Mouse (Mus musculus) forebrain, embryonic 10.5 days (tissue): ENCODE results near the gene Limd1. TPM values are rescaled to one million over a fixed set of nuclear protein-coding genes. Genes with fewer than 3 reads are reported as not detected.

Source experiments
- DNase-seq: peaks from one replicate; pipeline ENCODE4 v3.0.0-alpha.2; 2017; ENCODE audit warnings: low spot score; ENCODE audit errors: extremely low spot score
- H3K27ac ChIP-seq: fragments of 300-500 bp; sonication (generic); 2 replicates; pipeline ENCODE4 v1.5.1; 2016; ENCODE audit warnings: mild to moderate bottlenecking
- H3K27me3 ChIP-seq: fragments of 300-500 bp; sonication (generic); 2 replicates; pipeline ENCODE4 v1.6.1; 2016; ENCODE audit warnings: mild to moderate bottlenecking; ENCODE audit not compliant: poor library complexity, severe bottlenecking
- H3K36me3 ChIP-seq: fragments of 300-500 bp; sonication (generic); replicated peaks from 2 replicates; pipeline ENCODE4 v1.6.1; 2016; ENCODE audit warnings: mild to moderate bottlenecking, moderate library complexity
- H3K4me1 ChIP-seq: fragments of 300-500 bp; sonication (generic); 2 replicates; pipeline ENCODE4 v1.6.1; 2016
- H3K4me3 ChIP-seq: fragments of 300-500 bp; sonication (generic); 2 replicates; pipeline ENCODE4 v1.5.1; 2016; ENCODE audit warnings: mild to moderate bottlenecking, moderate library complexity
- H3K9me3 ChIP-seq: fragments of 300-500 bp; sonication (generic); 2 replicates; pipeline ENCODE4 v1.6.1; 2016; ENCODE audit warnings: mild to moderate bottlenecking, moderate library complexity
- WGBS: fragments of 180-500 bp; shearing (Covaris S2); methylation state at CpG from one replicate; pipeline ENCODE4 v1.1.7; 2016; 5-methylcytosine and 5-hydroxymethylcytosine counted together
- polyA plus RNA-seq: library from polyadenylated mRNA; unstranded; fragments of >200 nt; fragmentation: Nextera tagmentation; extraction: Ambion mirVana; gene quantifications from 2 replicates; pipeline ENCODE4 v1.2.1, GENCODE M21; 2016

The Limd1 gene
- polyA plus RNA-seq, 1 experiment from 2014 or later: 55.7 TPM

GRCm38 (mm10) chr9:123528087-123528925 lies 49.8 kb downstream of the Limd1 start:
- DNase-seq: no peak
- Histone ChIP-seq H3K27ac (peak overlapping the region; percentile 84), H3K4me3 (peak overlapping the region; percentile 90), H3K9me3 (no peaks in the 10 kb centered on the region), H3K4me1 (peaks cover 29% of the 10 kb centered on the region), H3K27me3 (no peaks in the 10 kb centered on the region), H3K36me3 (no peaks in the 10 kb centered on the region)
- 39% methylated on average over 6 of the region's 6 CpGs for WGBS

DNA sequence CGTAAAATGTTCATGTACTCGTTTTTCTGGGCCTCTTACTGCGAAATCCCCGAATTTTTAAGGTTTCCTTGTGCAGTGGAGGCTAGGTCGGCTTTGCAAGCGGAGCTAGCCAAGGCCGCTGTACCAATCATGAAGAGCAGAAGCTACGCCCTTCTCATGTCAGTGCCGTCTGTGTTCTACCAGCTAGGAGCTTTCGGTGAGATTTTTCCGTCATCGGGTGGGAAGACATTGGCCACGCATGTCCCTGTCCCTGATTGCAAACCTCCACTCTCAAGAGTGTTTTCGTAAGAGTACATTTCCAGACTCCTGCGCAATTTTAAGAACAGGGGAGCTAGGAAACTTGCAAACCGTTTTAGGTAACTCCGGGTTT lies 50.4 kb downstream of the Limd1 start:
- no peaks in the 10 kb centered on the region for H3K36me3 ChIP-seq
- H3K9me3 ChIP-seq: no peaks in the 10 kb centered on the region
- peak; percentile 54 for DNase-seq
- H3K27ac ChIP-seq: peak overlapping the region; percentile 84
- peak overlapping the region; percentile 90 for H3K4me3 ChIP-seq
- H3K27me3 ChIP-seq: no peaks in the 10 kb centered on the region
- H3K4me1 ChIP-seq: peaks cover 29% of the 10 kb centered on the region
- 3% methylated on average over 17 of the region's 17 CpGs for WGBS

- Histone ChIP-seq H3K9me3 (no peaks in the 10 kb centered on the region), H3K4me3 (peak within 1 kb of the TSS; percentile 90), H3K27me3 (no peaks in the 10 kb centered on the region), H3K27ac (peak within 1 kb of the TSS; percentile 92), H3K36me3 (no peaks in the 10 kb centered on the region), H3K4me1 (peaks cover 29% of the 10 kb centered on the region)
- under 1% methylated on average over 79 of the region's 79 CpGs for WGBS
- DNase-seq: peak; percentile 99
These were observed 51.1 kb downstream of the Limd1 start, which contains the start of gene Sacm1l for GRCm38 (mm10) chr9:123529392-123530157. Gene Sacm1l, plus strand, starts transcription at chr9:123529759.

GRCm38 (mm10) chr9:123530158-123530475 lies 51.6 kb downstream of the Limd1 start:
- Histone ChIP-seq H3K27me3 (no peaks in the 10 kb centered on the region), H3K9me3 (no peaks in the 10 kb centered on the region), H3K27ac (peak overlapping the region; percentile 92), H3K36me3 (no peaks in the 10 kb centered on the region), H3K4me1 (peaks cover 29% of the 10 kb centered on the region), H3K4me3 (peak overlapping the region; percentile 90)
- 1% methylated on average over 13 of the region's 13 CpGs for WGBS
- no peak for DNase-seq

- no peak for DNase-seq
- WGBS: 52% methylated on average over 11 of the region's 11 CpGs
These were observed 52.1 kb downstream of the Limd1 start for GRCm38 (mm10) chr9:123530566-123531130.

GRCm38 (mm10) chr9:123531234-123531633 lies 52.7 kb downstream of the Limd1 start:
- Histone ChIP-seq H3K4me1 (peaks cover 29% of the 10 kb centered on the region), H3K27ac (no peak overlapping the region), H3K27me3 (no peaks in the 10 kb centered on the region), H3K4me3 (peak overlapping the region; percentile 90; the same call in 1 of the 2 replicates), H3K9me3 (no peaks in the 10 kb centered on the region), H3K36me3 (no peaks in the 10 kb centered on the region)
- no peak for DNase-seq

More at GRCm38 (mm10) chr9:123530566-123531130, 52.1 kb downstream of the Limd1 start:
- H3K36me3 ChIP-seq: no peaks in the 10 kb centered on the region
- no peaks in the 10 kb centered on the region for H3K27me3 ChIP-seq
- H3K27ac ChIP-seq: peak overlapping the region; percentile 35; the same call in 1 of the 2 replicates
- H3K4me1 ChIP-seq: peaks cover 29% of the 10 kb centered on the region
- H3K4me3 ChIP-seq: peak overlapping the region; percentile 90
- H3K9me3 ChIP-seq: no peaks in the 10 kb centered on the region

GRCm38 (mm10) chr9:123536613-123537012 lies 58.1 kb downstream of the Limd1 start:
- WGBS: 95% methylated on average over 2 of the region's 2 CpGs
- Histone ChIP-seq H3K36me3 (no peaks in the 10 kb centered on the region), H3K4me1 (peaks cover 5% of the 10 kb centered on the region), H3K4me3 (no peak overlapping the region), H3K27me3 (no peaks in the 10 kb centered on the region), H3K27ac (no peak overlapping the region), H3K9me3 (no peaks in the 10 kb centered on the region)
- no peak for DNase-seq

GRCm38 (mm10) chr9:123538189-123538588 lies 59.7 kb downstream of the Limd1 start:
- Histone ChIP-seq H3K9me3 (no peaks in the 10 kb centered on the region), H3K4me3 (no peak overlapping the region), H3K27me3 (no peaks in the 10 kb centered on the region), H3K27ac (no peak overlapping the region), H3K36me3 (no peaks in the 10 kb centered on the region), H3K4me1 (no peaks in the 10 kb centered on the region; the same call in 1 of the 2 replicates)
- WGBS: 82% methylated on average over 4 of the region's 4 CpGs
- no peak for DNase-seq

GRCm38 (mm10) chr9:123539093-123539492 lies 60.6 kb downstream of the Limd1 start:
- peaks cover 9% of the 10 kb centered on the region for H3K36me3 ChIP-seq
- no peaks in the 10 kb centered on the region; the same call in 1 of the 2 replicates for H3K4me1 ChIP-seq
- 69% methylated on average over 1 of the region's 1 CpGs for WGBS

GRCm38 (mm10) chr9:123539823-123540222 lies 61.3 kb downstream of the Limd1 start:
- Histone ChIP-seq H3K9me3 (no peaks in the 10 kb centered on the region), H3K36me3 (peaks cover 9% of the 10 kb centered on the region), H3K27me3 (no peaks in the 10 kb centered on the region), H3K4me1 (no peaks in the 10 kb centered on the region; the same call in 1 of the 2 replicates), H3K27ac (no peak overlapping the region), H3K4me3 (no peak overlapping the region)
- 86% methylated on average over 2 of the region's 2 CpGs for WGBS
- no peak for DNase-seq

More at GRCm38 (mm10) chr9:123539093-123539492, 60.6 kb downstream of the Limd1 start:
- H3K4me3 ChIP-seq: no peak overlapping the region
- H3K27ac ChIP-seq: no peak overlapping the region
- DNase-seq: no peak
- H3K9me3 ChIP-seq: no peaks in the 10 kb centered on the region
- H3K27me3 ChIP-seq: no peaks in the 10 kb centered on the region

DNA sequence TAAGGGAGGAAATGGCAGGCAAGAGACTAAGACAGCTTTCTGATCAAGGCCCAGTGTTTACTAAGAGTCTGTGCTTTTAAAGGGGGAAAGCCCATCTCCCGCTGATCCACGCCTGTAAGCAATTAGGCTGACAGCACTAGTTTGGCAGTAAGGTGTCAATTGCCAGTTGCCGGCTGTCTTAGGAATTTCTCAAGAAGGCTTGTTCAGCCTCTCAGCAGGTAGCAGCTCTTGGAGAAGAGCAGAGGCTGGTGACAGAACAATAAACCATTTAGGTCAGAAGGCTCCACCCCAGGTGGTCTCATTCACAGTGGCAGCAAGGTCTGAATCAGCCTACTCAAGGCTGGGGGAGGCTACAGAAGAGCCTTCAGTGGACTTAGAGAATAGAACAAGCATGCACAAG lies 76.1 kb downstream of the Limd1 start:
- peaks cover 81% of the 10 kb centered on the region for H3K36me3 ChIP-seq
- H3K4me1 ChIP-seq: peaks cover 13% of the 10 kb centered on the region
- H3K9me3 ChIP-seq: no peaks in the 10 kb centered on the region
- peaks cover 45% of the 10 kb centered on the region; the same call in 1 of the 2 replicates for H3K27me3 ChIP-seq
- H3K27ac ChIP-seq: no peak overlapping the region
- 3% methylated on average over 3 of the region's 3 CpGs for WGBS
- H3K4me3 ChIP-seq: no peak overlapping the region
- peak; percentile 41 for DNase-seq
